Mouse (Mus musculus) erythroblast, embryonic 14.5 days (primary cell): ENCODE measurements at regions not wholly inside any gene's neighbourhood (a gene's known extent, or its start where the extent isn't known, plus 50 kb on each side); places are given as distances from the start of the nearest gene placed in this dataset.

Experiments
- H3K27me3 ChIP-seq: 2 replicates; pipeline ENCODE4 v1.6.1; 2012; ENCODE audit warnings: inconsistent platforms; ENCODE audit not compliant: control insufficient read depth
- H3K36me3 ChIP-seq: 2 replicates; pipeline ENCODE4 v1.6.1; 2012; ENCODE audit warnings: mild to moderate bottlenecking, inconsistent platforms; ENCODE audit not compliant: control insufficient read depth
- H3K4me1 ChIP-seq: 2 replicates; pipeline ENCODE4 v1.6.1; 2012; ENCODE audit warnings: inconsistent platforms; ENCODE audit not compliant: control insufficient read depth
- H3K4me3 ChIP-seq: replicated peaks from 2 replicates; pipeline ENCODE3; 2012; ENCODE audit warnings: moderate library complexity, mild to moderate bottlenecking, inconsistent platforms
- H3K9me3 ChIP-seq: 2 replicates; pipeline ENCODE4 v1.6.1; 2012; ENCODE audit warnings: low read length, inconsistent platforms, mixed read lengths; ENCODE audit not compliant: control insufficient read depth
- GATA1 ChIP-seq: IDR thresholded peaks from 2 replicates; pipeline ENCODE4 v1.6.1; 2012; ENCODE audit warnings: low read length, inconsistent platforms, mixed read lengths
- TAL1 ChIP-seq: IDR thresholded peaks from 3 replicates; pipeline ENCODE4 v1.6.1; 2012; ENCODE audit warnings: low read length, inconsistent platforms, mixed read lengths

- no peak for TF ChIP-seq TAL1
- TF ChIP-seq GATA1 = no peak
- no peaks in the 10 kb centered on the region for H3K9me3 ChIP-seq
- no peaks in the 10 kb centered on the region for H3K4me1 ChIP-seq
- H3K27me3 ChIP-seq = no peaks in the 10 kb centered on the region
- H3K36me3 ChIP-seq = no peaks in the 10 kb centered on the region
- no peak overlapping the region for H3K4me3 ChIP-seq
These were observed 242.5 kb downstream of the Ccser2 start for GRCm38 (mm10) chr14:36726092-36726491.

DNA sequence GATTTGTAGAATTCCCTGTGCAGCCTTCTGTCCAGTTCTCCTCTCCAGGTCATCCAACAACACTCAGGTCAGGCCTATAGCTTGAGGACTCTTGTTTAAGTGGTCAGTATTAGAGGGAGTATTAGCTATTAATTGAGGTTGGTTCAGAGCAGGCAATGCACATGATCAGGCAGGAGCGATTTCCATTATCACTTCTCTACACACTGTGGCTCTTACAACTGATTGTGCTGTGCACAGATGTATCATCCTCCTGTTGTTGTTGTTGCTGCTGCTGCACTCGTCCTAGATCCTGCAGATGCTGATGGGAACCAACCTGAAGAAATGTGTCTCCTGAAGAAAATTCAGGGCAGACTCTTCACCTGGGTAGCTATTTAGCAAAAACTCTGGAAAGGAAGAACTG, 252.9 kb downstream of the Ccser2 start:
- no peaks in the 10 kb centered on the region for H3K9me3 ChIP-seq
- H3K36me3 ChIP-seq = no peaks in the 10 kb centered on the region
- no peak overlapping the region for H3K4me3 ChIP-seq
- no peaks in the 10 kb centered on the region for H3K4me1 ChIP-seq
- H3K27me3 ChIP-seq = no peaks in the 10 kb centered on the region
- TF ChIP-seq TAL1 (no peak), GATA1 (no peak)

GRCm38 (mm10) chr14:36696993-36697392, 271.6 kb downstream of the Ccser2 start:
- Histone ChIP-seq H3K36me3 (no peaks in the 10 kb centered on the region), H3K27me3 (no peaks in the 10 kb centered on the region)
- TF ChIP-seq TAL1 (no peak), GATA1 (no peak)

GRCm38 (mm10) chr14:36691958-36692357, 276.6 kb downstream of the Ccser2 start:
- Histone ChIP-seq H3K27me3 (no peaks in the 10 kb centered on the region), H3K4me1 (peaks cover 5% of the 10 kb centered on the region), H3K36me3 (no peaks in the 10 kb centered on the region), H3K4me3 (no peak overlapping the region), H3K9me3 (0 out of 2 replicates have a peak, but pooled peaks cover 2% of the 10 kb centered on the region)
- TF ChIP-seq TAL1 = no peak
- no peak for TF ChIP-seq GATA1

More at GRCm38 (mm10) chr14:36696993-36697392, 271.6 kb downstream of the Ccser2 start:
- no peaks in the 10 kb centered on the region for H3K4me1 ChIP-seq
- 0 out of 2 replicates have a peak, but pooled peaks cover 2% of the 10 kb centered on the region for H3K9me3 ChIP-seq
- no peak overlapping the region for H3K4me3 ChIP-seq

- Histone ChIP-seq H3K36me3 (no peaks in the 10 kb centered on the region), H3K9me3 (0 out of 2 replicates have a peak, but pooled peaks cover 2% of the 10 kb centered on the region), H3K4me3 (no peak overlapping the region), H3K4me1 (peaks cover 5% of the 10 kb centered on the region), H3K27me3 (no peaks in the 10 kb centered on the region)
- TF ChIP-seq GATA1 (no peak), TAL1 (no peak)
These were observed 277.6 kb downstream of the Ccser2 start for GRCm38 (mm10) chr14:36691018-36691417.

- TF ChIP-seq GATA1 = no peak
- no peak for TF ChIP-seq TAL1
- H3K4me3 ChIP-seq = no peak overlapping the region
- peaks cover 6% of the 10 kb centered on the region for H3K9me3 ChIP-seq
- peaks cover 9% of the 10 kb centered on the region for H3K4me1 ChIP-seq
- H3K27me3 ChIP-seq = no peaks in the 10 kb centered on the region
- no peaks in the 10 kb centered on the region for H3K36me3 ChIP-seq
These were observed 309.8 kb downstream of the Ccser2 start for GRCm38 (mm10) chr14:36658678-36659263.

GRCm38 (mm10) chr14:36658193-36658592, 310.4 kb downstream of the Ccser2 start:
- Histone ChIP-seq H3K27me3 (no peaks in the 10 kb centered on the region), H3K4me3 (no peak overlapping the region), H3K4me1 (peaks cover 9% of the 10 kb centered on the region), H3K36me3 (no peaks in the 10 kb centered on the region), H3K9me3 (peaks cover 6% of the 10 kb centered on the region)
- TF ChIP-seq TAL1 (peak; percentile 61), GATA1 (peak; percentile 30)

DNA sequence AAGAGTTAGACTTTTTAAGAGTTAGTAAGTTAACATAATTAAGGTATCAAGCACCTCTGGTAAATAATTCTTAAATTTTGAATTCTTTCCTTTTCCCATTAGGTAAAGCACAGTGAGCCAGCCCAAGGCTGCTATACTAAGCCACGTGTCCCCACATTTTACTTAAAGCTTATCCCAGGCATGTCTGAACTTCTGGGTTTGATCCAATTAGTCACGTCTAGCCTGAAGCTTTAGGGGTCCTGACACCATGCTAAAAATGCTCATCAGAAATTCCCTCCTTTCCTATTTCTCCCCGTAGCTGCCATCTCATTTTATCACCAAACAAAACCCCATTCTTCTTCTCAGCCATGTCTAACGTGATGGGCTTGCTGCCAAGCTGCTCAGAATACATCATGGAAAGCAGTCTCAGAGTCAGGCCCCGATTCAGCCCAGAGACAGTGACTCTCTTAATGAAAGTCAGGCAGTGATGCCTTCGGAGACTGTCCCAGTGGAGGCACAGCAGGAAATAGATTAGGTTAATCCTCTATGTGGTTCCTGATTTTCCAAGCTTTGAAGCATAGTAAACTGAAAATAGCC, 315.5 kb downstream of the Ccser2 start:
- H3K36me3 ChIP-seq = no peaks in the 10 kb centered on the region
- no peaks in the 10 kb centered on the region for H3K27me3 ChIP-seq
- H3K9me3 ChIP-seq = no peaks in the 10 kb centered on the region; the same call in 1 of the 2 replicates
- H3K4me1 ChIP-seq = peaks cover 2% of the 10 kb centered on the region; the same call in 1 of the 2 replicates
- TF ChIP-seq GATA1 (no peak), TAL1 (no peak)
- H3K4me3 ChIP-seq = no peak overlapping the region

GRCm38 (mm10) chr14:36651053-36651735, 317.4 kb downstream of the Ccser2 start:
- H3K27me3 ChIP-seq = no peaks in the 10 kb centered on the region

More at GRCm38 (mm10) chr14:36651053-36651735, 317.4 kb downstream of the Ccser2 start:
- Histone ChIP-seq H3K4me3 (no peak overlapping the region), H3K36me3 (no peaks in the 10 kb centered on the region), H3K9me3 (no peaks in the 10 kb centered on the region; the same call in 1 of the 2 replicates), H3K4me1 (no peaks in the 10 kb centered on the region)
- TF ChIP-seq TAL1 = no peak
- TF ChIP-seq GATA1 = no peak
